Mouse (Mus musculus): ENCODE measurements around the gene S100a7a.

Gene S100a7a

DNA sequence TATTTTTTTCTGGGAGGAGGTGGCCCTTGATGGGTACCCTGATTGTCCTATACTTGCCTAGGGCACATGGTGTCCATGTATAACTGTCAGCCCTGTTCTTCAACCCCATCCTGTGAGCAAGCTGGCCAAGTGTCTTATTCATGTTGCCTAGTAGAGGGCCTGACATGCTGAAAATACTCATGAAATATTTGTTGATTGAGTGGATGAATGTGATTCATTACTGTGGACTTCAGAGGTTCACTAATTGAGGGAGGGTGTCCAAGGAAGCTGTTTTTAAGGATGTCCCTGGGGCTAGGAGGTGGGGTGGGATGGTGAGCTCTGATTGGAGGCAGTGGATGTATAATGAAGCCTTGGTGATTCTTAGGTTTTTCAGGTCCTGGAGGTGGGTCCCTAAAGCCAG, at the start of gene S100a7a:
Gene S100a7a, plus strand, starts transcription at position 301 of the 400 bp plus-strand sequence.
- no peak for DNase-seq (ENCODE audit: low spot score in 2 of 2)

DNA sequence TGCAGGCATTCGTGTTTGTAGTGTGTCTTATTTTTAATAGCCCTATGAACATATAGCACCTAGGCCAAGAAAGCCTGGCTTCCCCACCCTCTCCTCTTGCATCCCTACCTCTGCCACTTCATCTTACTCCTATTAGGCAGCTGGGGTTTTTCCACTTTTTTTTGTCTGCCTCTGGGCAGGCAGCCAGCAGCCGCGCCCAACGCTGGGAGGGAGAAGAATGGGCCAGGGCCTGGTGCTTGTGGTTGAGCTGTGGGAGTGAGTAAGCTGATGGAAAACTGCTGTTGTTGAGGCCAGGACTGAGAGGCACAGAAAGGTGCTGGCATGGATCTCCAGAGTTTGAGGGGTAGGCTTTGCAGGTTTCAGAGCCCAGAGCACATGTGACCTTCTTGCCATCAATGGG, 49.4 kb upstream of the S100a7a start:
- no peak for DNase-seq (ENCODE audit: low spot score in 2 of 2)

DNA sequence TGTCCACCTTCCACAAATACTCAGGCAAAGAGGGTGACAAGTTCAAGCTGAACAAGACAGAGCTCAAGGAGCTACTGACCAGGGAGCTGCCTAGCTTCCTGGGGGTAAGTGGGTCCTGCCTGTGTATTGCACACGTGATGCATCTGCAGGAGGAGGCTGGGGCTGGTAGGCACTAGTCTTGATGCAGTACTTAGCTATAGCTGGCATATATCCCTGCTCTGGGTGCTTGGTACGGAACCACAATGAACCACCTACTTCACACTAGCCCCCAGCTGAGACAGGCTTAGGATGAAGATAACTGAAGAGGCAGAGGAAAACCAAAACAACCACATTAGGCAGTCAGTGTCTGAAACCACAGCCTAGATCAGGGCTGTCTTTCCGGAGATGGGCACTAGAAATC, 48.8 kb upstream of the S100a7a start:
- DNase-seq (ENCODE audit: low spot score in 2 of 2): no peak

DNA sequence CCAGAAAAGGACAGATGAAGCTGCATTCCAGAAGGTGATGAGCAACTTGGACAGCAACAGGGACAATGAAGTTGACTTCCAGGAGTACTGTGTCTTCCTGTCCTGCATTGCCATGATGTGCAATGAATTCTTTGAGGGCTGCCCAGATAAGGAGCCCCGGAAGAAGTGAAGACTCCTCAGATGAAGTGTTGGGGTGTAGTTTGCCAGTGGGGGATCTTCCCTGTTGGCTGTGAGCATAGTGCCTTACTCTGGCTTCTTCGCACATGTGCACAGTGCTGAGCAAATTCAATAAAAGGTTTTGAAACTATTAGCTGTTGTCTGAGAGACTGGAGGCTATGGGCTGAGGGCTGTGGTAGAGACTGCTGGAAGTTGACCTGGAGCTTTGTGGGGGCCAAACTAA, 48.1 kb upstream of the S100a7a start:
- no peak for DNase-seq (ENCODE audit: low spot score in 2 of 2)

DNA sequence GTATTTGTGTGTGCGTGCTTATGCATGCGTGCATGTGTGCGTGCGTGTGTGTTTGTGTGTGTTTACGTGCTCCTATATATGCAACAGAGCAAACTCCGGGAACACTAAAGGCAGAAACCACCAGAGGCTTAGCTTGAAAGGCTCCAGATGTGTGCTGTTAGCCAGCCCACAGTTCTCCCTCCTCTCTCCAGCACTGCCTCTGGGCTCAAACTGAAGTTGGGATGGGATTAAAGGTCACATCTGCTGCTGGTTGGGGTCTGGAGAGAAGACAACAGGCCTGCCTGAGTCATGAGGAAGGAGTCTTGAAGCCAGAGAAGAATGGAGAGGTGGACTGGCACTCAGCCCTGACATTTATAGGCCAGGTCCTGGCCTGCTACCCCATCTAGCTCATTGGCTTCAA, 47.6 kb upstream of the S100a7a start:
- no peak for DNase-seq (ENCODE audit: low spot score in 2 of 2)

DNA sequence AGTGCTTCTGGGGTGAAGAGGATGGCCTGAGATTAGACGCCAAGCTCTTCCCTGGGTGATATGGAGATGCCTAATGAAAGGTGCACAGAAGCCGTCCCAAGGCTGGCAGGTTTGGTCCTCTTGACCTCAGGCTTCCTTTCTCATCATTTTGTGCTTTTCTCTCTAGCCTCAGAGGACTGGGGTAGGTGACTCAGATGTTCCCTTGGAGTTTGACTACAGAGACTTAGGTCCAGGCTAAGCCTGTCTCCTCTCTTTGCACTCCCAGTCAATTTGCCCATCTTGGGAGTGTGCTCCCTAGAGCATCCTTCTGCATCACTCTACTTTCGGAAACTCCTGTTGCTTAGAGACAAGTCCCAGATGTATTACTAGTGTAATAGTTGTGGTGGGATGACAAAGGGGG, 46.5 kb upstream of the S100a7a start:
- no peak for DNase-seq (ENCODE audit: low spot score in 2 of 2)

DNA sequence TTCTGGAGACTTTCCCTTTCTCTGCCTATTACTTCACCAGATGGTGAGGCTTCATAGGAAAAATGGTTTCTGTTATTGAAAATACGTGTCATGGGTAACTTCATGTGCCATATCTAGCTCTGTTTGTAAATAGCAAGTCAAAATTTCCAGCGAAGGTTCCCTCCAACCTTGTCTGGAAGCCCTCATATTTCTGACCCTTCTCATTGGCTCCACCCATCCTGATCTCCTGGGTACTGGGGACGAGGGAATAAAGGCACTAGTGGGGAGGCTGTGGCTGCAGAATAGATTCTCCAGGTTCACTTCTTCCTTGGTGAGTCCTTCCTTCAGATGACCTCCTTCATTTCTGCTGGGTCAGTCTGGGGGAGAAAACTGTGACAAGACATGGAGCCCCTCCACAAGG, 45.6 kb upstream of the S100a7a start, which contains the start of gene S100a5:
Gene S100a5, plus strand, starts transcription at position 301 of the 400 bp plus-strand sequence.
- DNase-seq (ENCODE audit: low spot score in 2 of 2): no peak

DNA sequence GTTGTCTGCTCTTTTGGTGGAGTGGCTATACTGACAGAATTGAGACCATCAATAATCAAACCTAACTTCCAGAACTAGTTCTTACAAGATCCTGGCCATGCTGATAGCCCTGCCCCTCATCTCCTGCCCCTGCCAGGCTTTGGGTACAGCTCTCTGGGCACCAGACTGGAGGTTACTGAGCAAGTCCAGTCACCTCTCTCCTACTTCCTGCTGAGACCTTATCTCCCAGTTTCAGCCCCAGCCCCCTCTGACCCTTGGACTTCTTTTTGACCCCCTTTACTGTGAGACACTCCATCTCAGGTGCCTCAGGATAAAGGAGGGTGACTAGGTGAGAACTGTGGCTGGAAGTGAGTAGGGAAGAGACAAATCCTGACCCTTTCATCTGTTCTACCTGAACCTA, 44.7 kb upstream of the S100a7a start:
- no peak for DNase-seq (ENCODE audit: low spot score in 2 of 2)

DNA sequence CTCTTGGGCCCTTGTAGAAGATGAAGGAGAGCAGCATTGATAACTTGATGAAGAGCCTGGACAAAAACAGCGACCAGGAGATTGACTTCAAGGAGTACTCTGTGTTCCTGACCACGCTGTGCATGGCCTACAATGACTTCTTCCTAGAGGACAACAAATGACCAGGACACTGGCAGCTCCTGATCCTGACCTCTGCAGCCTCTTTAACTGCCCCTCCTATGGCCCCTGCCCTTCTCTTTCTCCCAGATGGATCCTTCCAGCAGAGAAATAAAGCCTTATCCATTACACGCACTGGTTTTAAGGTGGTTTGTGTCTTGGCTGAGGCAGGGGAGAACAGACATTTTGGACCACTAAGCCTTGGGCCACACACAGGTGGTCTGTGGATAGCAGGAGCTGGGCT, 42.3 kb upstream of the S100a7a start:
- no peak for DNase-seq (ENCODE audit: low spot score in 2 of 2)

DNA sequence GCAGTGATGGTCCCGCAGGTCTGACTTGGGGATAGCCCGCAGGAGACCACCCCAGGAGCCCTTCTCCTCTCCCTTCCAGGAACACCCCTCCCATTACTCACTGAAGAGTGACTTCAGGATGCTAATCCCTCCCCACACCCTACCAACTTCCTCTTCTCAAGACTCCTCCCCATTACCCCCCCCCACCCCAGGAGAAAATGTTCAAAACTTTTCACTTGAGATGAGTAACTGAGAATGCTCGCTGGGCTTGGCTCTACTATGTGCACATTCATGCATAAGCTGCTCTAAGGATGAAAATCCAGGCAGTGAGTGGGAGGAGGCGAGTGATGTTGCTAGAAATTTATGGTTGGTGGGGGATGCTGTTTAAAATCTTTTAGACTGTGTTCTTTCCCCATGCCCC, 41.8 kb upstream of the S100a7a start:
- DNase-seq (ENCODE audit: low spot score in 2 of 2): no peak

DNA sequence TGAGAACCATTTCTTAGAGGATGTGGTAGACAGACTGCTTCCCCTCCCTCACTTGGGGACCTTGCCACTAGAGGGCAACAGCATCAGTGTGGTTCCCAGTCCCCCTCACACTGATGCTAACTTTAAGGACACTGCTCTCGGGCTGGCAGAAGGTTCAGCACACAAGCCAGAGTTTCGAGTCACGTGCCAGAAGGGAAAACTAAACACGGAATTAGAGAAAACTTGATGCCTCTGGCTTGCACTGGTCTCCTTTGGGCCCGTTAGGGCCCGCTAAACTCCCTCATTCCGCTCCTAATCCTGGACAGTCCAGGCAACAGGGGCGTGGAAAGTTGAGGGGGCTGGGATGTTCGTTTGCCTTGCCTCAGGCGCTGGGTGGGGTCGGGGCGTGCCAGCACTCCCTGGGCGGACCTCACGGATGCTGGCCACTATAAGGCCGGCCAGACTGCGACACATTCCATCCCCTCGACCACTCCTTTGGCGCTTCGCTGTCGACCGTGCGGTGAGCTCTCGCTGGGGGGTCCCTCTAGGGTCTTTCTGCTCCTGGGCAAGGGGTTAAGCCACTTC, 41.0 kb upstream of the S100a7a start, which contains the start of gene S100a6:
Gene S100a6, plus strand, starts transcription at position 155 of the 564 bp plus-strand sequence.
- DNase-seq (ENCODE audit: low spot score in 2 of 2): peak; percentile 35 to 43

DNA sequence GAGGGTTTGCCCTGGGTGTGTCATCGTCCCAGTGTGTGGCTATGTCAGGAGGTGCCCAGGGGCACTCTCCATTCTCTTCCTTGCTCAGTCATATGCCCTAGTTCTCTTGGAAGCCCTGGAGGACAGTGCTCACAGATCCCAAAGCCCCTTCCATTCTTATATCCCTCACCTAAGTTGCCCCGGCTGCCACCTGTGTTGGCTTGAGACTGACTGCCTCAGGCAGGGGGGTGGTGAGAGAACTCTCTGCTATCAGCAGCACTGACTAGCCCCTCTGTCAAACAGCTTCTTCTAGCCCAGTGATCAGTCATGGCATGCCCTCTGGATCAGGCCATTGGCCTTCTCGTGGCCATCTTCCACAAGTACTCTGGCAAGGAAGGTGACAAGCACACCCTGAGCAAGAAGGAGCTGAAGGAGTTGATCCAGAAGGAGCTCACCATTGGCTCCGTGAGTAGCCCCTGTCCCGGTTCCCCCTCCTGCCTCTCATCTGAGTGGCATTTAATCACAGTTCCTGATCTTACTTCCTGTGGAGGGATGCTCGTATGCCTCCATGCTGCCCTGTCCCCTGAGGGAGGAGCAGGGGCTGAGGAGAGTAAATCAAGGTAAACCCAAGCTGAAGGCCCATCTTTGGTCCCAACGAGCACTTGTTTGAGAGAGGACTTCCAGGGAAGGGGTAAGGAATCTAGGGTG, 40.2 kb upstream of the S100a7a start:
- no peak for DNase-seq (ENCODE audit: low spot score in 2 of 2)

DNA sequence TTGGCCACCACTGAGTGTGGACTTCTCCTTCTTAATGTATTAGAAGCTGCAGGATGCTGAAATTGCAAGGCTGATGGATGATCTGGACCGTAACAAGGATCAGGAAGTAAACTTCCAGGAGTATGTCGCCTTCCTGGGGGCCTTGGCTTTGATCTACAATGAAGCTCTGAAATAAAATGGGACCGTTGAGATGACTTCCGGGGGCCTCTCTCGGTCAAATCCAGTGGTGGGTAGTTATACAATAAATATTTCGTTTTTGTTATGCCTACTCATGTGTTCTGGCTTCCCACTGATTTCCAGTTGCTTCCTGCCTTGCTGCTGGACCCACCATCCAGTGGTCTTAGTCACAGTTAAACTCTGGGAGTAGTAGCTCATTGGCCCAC, 39.7 kb upstream of the S100a7a start:
- no peak for DNase-seq (ENCODE audit: low spot score in 2 of 2)

DNA sequence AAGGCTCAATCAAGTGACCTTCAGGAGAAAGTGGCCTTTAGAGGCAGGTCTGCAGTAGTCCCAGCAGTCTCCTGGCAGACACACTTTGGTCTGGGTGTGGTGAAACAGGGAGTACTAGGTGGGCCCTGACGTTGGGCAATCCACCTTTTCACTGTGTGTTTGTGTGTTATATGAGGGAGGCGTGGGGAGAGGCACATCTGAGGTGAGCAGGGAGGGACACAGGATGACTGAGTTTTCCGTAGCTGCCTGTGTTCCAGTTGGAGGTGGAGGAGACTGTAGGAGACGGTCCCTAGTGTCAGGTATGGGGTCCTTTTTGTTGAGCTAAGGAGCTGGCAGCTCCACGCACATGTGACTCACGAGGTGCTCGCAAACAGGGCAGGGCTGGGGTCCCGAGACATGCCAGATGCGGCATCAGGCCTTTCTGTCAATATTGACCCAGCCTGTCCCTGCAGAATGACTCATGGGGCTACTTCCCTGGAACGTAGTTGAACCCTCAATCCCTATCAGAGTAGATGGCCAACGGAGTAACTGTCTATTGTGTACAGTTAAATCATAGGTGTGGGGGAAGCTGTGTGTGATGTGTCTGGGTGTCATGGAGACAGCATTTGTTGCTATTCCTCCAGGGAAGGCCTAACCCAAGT, 39.1 kb upstream of the S100a7a start:
- DNase-seq (ENCODE audit: low spot score in 2 of 2): no peak

DNA sequence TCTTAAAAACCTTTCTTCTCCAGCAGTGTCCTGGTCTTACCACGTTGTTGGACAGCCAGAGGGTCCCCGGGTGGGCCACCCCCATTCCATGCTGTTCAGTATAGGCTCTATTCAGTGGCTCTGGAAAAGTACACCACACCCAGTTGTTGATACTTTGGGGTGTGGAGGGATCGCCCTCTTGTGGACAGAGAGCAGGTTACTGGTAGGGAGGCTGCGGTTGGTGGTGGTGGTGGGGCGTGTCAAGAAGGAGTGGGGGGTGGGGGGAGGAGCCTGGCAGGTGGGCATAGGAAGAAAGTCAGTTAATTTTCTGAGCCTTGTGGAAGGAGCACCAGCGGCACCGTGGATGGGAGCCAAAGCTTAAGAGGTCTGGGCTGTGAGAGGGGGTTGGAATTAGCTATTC, 38.4 kb upstream of the S100a7a start:
- peak; percentile 61 to 70 for DNase-seq (ENCODE audit: low spot score in 2 of 2)

DNA sequence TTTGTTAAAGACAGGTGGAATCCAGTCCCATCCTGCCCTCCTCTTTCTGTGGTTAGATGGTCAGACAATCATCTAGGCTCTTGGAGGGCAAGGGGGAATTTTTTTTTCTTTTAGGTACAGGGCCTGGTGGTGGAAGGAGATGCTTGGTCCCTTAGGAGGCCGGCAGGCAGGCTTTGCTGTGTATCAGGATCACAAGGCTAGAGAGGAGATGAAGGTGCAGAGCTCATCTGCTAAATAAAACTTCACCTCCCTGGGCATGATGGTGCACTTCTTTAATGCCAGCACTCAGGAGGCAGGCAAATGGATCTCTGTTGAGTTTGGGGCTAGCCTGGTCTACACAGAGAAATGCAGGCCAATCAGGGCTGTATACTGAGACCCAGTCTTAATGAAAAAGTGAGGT, 37.9 kb upstream of the S100a7a start:
- no peak for DNase-seq (ENCODE audit: low spot score in 2 of 2)

DNA sequence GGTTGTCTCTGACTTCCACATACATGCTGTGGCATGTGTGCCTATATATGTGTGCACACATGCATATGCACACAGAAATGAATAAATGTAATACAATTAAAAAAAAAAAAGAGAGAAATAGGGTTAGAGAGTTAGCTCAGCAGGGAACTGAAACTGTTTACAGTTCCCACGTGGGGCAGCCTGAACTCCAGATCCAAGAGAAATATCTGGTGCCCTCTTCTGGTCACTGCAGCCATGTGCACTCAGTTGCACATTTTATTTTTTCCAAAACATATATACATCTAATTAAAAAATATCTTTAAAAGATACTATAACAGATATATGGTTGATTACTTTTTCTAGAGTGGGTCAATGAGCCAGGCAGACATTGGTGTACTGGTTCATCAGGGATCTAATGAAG, 36.2 kb upstream of the S100a7a start:
- DNase-seq (ENCODE audit: low spot score in 2 of 2): no peak

DNA sequence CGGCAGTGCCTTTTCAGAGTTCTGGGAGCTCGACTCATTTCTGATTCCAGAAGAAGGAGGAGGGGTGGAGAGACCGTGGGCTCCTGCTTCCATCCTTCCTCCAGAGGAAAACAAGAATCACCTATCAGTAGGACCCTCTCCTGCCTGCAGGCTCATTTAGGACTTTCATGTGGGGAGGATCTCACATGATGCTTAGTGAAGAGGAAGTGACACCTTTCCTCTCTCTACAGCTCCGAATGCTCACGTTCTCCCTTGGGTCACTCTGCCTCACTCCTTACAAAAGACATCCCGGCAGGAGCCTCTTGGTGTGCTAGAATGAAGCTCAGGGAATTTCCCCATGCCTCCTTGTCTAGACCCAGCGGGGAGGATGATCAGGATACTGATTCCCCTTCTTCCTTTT, 32.3 kb upstream of the S100a7a start:
- DNase-seq (ENCODE audit: low spot score in 2 of 2): no peak

DNA sequence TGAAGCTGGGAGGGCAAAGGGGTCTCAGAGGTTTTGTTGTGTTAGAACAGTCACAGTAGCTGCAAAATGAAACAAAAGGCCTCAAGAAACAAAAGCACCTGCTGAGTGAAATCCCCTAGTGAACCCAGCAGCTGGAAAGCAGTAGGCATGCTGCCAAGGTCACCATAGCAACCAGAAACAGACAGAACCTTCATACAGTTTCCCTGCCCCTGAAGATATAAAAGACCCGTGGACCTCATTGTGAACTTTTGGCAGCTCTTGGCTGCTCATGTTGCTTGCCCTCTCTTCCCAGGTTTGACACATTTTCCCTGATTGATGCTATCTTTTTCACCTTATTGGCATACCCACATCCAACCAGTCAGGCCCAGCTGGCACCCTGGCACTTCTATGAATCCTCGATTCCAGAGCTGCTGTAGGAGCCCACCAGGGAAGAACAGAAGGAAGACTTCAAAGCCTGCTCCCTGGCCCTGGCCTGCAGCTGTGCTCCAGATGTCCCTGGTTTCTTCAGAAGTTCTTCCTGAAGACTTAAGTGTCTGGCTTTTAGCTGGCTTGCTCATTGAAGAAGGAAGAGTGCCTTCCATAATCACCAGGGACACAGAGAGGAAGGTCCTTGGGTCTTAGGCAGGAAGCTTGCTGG, 30.3 kb upstream of the S100a7a start:
- no peak for DNase-seq (ENCODE audit: low spot score in 2 of 2)

DNA sequence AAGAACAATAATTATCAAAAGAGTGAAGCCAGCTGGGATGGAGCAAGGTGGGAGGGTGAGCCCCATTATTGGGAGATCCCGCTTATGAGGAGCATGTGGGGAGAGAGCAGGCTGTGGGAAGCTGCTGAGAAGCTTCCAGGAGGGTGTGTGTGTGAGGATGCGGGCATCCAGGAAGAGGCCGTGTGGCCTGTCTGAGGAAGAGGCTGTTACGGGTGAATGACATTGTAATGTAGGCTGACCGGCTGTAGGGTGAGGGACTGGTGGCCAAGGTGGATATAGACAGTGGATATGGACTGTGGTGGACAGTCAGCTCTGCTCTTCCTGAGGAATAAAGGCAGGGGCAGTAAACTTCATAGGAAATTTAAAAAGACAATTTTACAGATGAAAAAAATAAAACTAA, 28.3 kb upstream of the S100a7a start:
- no peak for DNase-seq (ENCODE audit: low spot score in 2 of 2)

DNA sequence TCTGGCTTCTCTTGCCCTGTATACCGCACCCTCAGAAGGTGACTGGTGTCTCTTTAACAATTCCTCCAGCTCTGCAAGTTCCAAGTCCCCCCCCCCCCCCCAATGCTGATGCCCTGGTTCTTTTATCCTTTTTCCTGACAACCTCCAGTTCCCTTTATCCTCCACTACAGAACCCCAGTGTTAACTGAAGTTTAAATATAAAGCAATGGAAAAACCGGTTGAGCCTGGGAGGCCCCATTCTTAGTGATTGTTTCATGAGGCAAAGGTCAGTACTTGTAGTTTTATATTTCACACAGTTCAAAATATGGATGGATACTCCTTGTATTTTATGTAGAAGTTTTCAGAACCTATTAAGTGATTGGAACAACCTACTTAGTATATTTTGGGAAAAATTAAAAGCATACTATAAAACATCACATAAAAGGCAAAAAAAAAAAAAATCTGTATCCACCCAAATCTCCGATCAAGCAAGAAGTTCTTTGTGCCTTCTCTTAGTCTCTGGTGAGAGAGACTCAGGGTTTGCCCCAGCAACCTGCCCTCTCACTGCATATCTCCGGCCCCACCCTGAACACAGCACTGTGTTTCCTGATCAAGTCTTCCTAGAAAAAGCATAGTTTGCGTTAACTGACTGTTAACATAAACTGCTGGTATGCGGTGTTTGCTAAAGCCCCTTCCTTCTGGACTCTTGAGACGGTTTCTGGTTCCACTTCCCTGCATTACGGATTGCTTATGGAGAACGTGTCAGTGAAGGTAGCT, 27.4 kb upstream of the S100a7a start:
- DNase-seq (ENCODE audit: low spot score in 2 of 2): no peak

DNA sequence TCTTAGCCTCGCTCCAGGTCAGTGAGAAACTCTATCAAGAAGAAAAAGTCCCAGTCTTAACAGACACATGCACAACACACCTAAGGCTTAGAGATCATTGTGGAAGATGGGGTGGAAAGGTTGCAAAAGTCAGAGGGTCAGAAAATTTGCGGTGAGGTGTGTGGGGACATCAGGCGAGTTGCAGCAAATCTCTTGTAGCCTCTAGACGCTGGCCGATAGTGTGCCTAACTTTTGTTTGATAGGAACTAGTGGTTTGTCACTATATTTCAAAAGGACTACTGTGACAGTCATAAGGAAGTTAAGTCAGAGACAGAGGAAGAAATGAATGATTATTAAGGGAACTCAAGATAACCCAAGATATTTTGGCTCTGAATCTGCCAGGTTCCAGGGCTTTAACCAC, 26.5 kb upstream of the S100a7a start:
- no peak for DNase-seq (ENCODE audit: low spot score in 2 of 2)
